Mouse (Mus musculus) forebrain, embryonic 12.5 days (tissue): ENCODE measurements at regions not wholly inside any gene's neighbourhood (a gene's known extent, or its start where the extent isn't known, plus 50 kb on each side); places are given as distances from the start of the nearest gene placed in this dataset.
"Not testable (repeated sequence)": the region's sequence is repeated elsewhere in the genome, so short reads cannot be mapped to it uniquely, and the experiment has no call there.

ENCODE experiments used
- ATAC-seq: fragments of 200-750 bp; cut with Nextera tagmentation; 2 replicates; pipeline ENCODE4 v1.8.0; 2017; ENCODE audit warnings: moderate TSS enrichment; ENCODE audit not compliant: low FRiP score
- H3K27ac ChIP-seq: fragments of 300-500 bp; sonication (generic); 2 replicates; pipeline ENCODE4 v1.5.1; 2016; ENCODE audit warnings: mild to moderate bottlenecking
- H3K27me3 ChIP-seq: fragments of 300-500 bp; sonication (generic); 2 replicates; pipeline ENCODE4 v1.6.1; 2016; ENCODE audit warnings: mild to moderate bottlenecking
- H3K36me3 ChIP-seq: fragments of 300-500 bp; sonication (generic); replicated peaks from 2 replicates; pipeline ENCODE4 v1.6.1; 2016; ENCODE audit warnings: mild to moderate bottlenecking
- H3K4me1 ChIP-seq: fragments of 300-500 bp; sonication (generic); 2 replicates; pipeline ENCODE4 v1.6.1; 2016
- H3K4me2 ChIP-seq: fragments of 300-500 bp; sonication (generic); 2 replicates; pipeline ENCODE4 v1.6.1; 2016; ENCODE audit warnings: mild to moderate bottlenecking, moderate library complexity
- H3K4me3 ChIP-seq: fragments of 300-500 bp; sonication (generic); replicated peaks from 2 replicates; pipeline ENCODE4 v1.5.1; 2016; ENCODE audit warnings: mild to moderate bottlenecking
- H3K9ac ChIP-seq: fragments of 300-500 bp; sonication (generic); 2 replicates; pipeline ENCODE4 v1.6.1; 2016; ENCODE audit warnings: mild to moderate bottlenecking
- H3K9me3 ChIP-seq: fragments of 300-500 bp; sonication (generic); 2 replicates; pipeline ENCODE4 v1.6.1; 2016
- WGBS: fragments of 180-500 bp; shearing (Covaris S2); methylation state at CpG from one replicate; pipeline ENCODE4 v1.1.7; 2016; 5-methylcytosine and 5-hydroxymethylcytosine counted together

- peaks cover 18% of the 10 kb centered on the region for H3K4me1 ChIP-seq
- H3K9ac ChIP-seq = no peak overlapping the region
- no peak overlapping the region for H3K4me2 ChIP-seq
- H3K36me3 ChIP-seq = no peaks in the 10 kb centered on the region
- no peaks in the 10 kb centered on the region for H3K9me3 ChIP-seq
- 56% methylated on average over 1 of the region's 1 CpGs for WGBS
- no peak overlapping the region for H3K4me3 ChIP-seq
- H3K27ac ChIP-seq = 0 out of 2 replicates have a peak overlapping the region, but pooled peaks have one; percentile 31
- no peaks in the 10 kb centered on the region for H3K27me3 ChIP-seq
- no peak for ATAC-seq
Observed at GRCm38 (mm10) chr15:8783036-8783435, 72.5 kb upstream of the Slc1a3 start.

GRCm38 (mm10) chr15:8782131-8782507 lies 71.6 kb upstream of the Slc1a3 start:
- Histone ChIP-seq H3K27ac (peak overlapping the region; percentile 46; the same call in 1 of the 2 replicates), H3K36me3 (no peaks in the 10 kb centered on the region)

GRCm38 (mm10) chr15:8781159-8782130 lies 70.9 kb upstream of the Slc1a3 start:
- Histone ChIP-seq H3K4me2 (no peak overlapping the region), H3K27me3 (no peaks in the 10 kb centered on the region), H3K36me3 (no peaks in the 10 kb centered on the region), H3K4me1 (peaks cover 18% of the 10 kb centered on the region), H3K9ac (no peak overlapping the region), H3K27ac (peak overlapping the region; percentile 93), H3K4me3 (no peak overlapping the region), H3K9me3 (no peaks in the 10 kb centered on the region)
- WGBS = 56% methylated on average over 28 of the region's 28 CpGs
- ATAC-seq = peak; percentile 85

More at GRCm38 (mm10) chr15:8782131-8782507, 71.6 kb upstream of the Slc1a3 start:
- Histone ChIP-seq H3K4me1 (peaks cover 18% of the 10 kb centered on the region), H3K9ac (no peak overlapping the region), H3K27me3 (no peaks in the 10 kb centered on the region), H3K4me2 (no peak overlapping the region), H3K4me3 (no peak overlapping the region), H3K9me3 (no peaks in the 10 kb centered on the region)
- ATAC-seq = peak; percentile 52
- 44% methylated on average over 10 of the region's 10 CpGs for WGBS

- Histone ChIP-seq H3K27me3 (no peaks in the 10 kb centered on the region), H3K36me3 (no peaks in the 10 kb centered on the region), H3K9me3 (no peaks in the 10 kb centered on the region), H3K27ac (peak overlapping the region; percentile 93), H3K4me2 (no peak overlapping the region), H3K4me3 (no peak overlapping the region), H3K9ac (no peak overlapping the region), H3K4me1 (peaks cover 13% of the 10 kb centered on the region)
- ATAC-seq = no peak; the same call in 1 of the 2 replicates
- WGBS = 56% methylated on average over 5 of the region's 5 CpGs
Observed at GRCm38 (mm10) chr15:8780371-8780866, 69.9 kb upstream of the Slc1a3 start.

GRCm38 (mm10) chr15:8767624-8768571 lies 57.3 kb upstream of the Slc1a3 start:
- H3K4me1 ChIP-seq = no peaks in the 10 kb centered on the region
- H3K4me2 ChIP-seq = no peak overlapping the region
- H3K9ac ChIP-seq = no peak overlapping the region
- no peaks in the 10 kb centered on the region for H3K27me3 ChIP-seq
- no peaks in the 10 kb centered on the region for H3K9me3 ChIP-seq
- H3K36me3 ChIP-seq = no peaks in the 10 kb centered on the region
- no peak overlapping the region for H3K4me3 ChIP-seq
- WGBS = 94% methylated on average over 16 of the region's 16 CpGs
- no peak for ATAC-seq
- no peak overlapping the region for H3K27ac ChIP-seq

GRCm38 (mm10) chr15:8766208-8766607 lies 55.6 kb upstream of the Slc1a3 start:
- H3K36me3 ChIP-seq, H3K9ac ChIP-seq, H3K9me3 ChIP-seq, H3K4me3 ChIP-seq, ATAC-seq, H3K27me3 ChIP-seq, H3K4me2 ChIP-seq, H3K27ac ChIP-seq, H3K4me1 ChIP-seq: not testable (repeated sequence)

- Histone ChIP-seq H3K27ac (no peak overlapping the region), H3K9me3 (no peaks in the 10 kb centered on the region), H3K4me3 (no peak overlapping the region), H3K36me3 (no peaks in the 10 kb centered on the region), H3K9ac (no peak overlapping the region), H3K4me1 (0 out of 2 replicates have a peak, but pooled peaks cover 2% of the 10 kb centered on the region), H3K4me2 (no peak overlapping the region), H3K27me3 (no peaks in the 10 kb centered on the region)
- WGBS = 56% methylated on average over 9 of the region's 9 CpGs
- ATAC-seq = no peak
Observed at GRCm38 (mm10) chr15:8761741-8762271, 51.2 kb upstream of the Slc1a3 start.

- Histone ChIP-seq H3K4me2 (no peak overlapping the region), H3K27me3 (no peaks in the 10 kb centered on the region), H3K4me3 (no peak overlapping the region), H3K9ac (no peak overlapping the region), H3K4me1 (0 out of 2 replicates have a peak, but pooled peaks cover 2% of the 10 kb centered on the region), H3K27ac (no peak overlapping the region), H3K36me3 (no peaks in the 10 kb centered on the region), H3K9me3 (no peaks in the 10 kb centered on the region)
- ATAC-seq = no peak
- WGBS = 92% methylated on average over 5 of the region's 5 CpGs
Observed at GRCm38 (mm10) chr15:8761132-8761531, 50.6 kb upstream of the Slc1a3 start.
